Mouse (Mus musculus) midbrain, embryonic 13.5 days (tissue): ENCODE data around the gene Dcp1b. TPM values are rescaled to one million over a fixed set of nuclear protein-coding genes. Genes with fewer than 3 reads are reported as not detected.

Source experiments
- ATAC-seq: fragments of 200-750 bp; cut with Nextera tagmentation; 2 replicates; pipeline ENCODE4 v1.8.0; 2017; ENCODE audit warnings: mild to moderate bottlenecking, moderate TSS enrichment, moderate library complexity
- H3K27ac ChIP-seq: fragments of 300-500 bp; sonication (generic); 2 replicates; pipeline ENCODE4 v1.5.1; 2015; ENCODE audit warnings: inconsistent platforms, mild to moderate bottlenecking, moderate library complexity
- H3K27me3 ChIP-seq: fragments of 300-500 bp; sonication (generic); 2 replicates; pipeline ENCODE4 v1.6.1; 2015; ENCODE audit warnings: mild to moderate bottlenecking, inconsistent platforms
- H3K36me3 ChIP-seq: fragments of 300-500 bp; sonication (generic); 2 replicates; pipeline ENCODE4 v1.6.1; 2015; ENCODE audit warnings: mild to moderate bottlenecking, inconsistent platforms
- H3K4me1 ChIP-seq: fragments of 300-500 bp; sonication (generic); replicated peaks from 2 replicates; pipeline ENCODE4 v1.6.1; 2015; ENCODE audit warnings: inconsistent platforms
- H3K4me2 ChIP-seq: fragments of 300-500 bp; sonication (generic); replicated peaks from 2 replicates; pipeline ENCODE4 v1.6.1; 2015; ENCODE audit warnings: moderate library complexity, mild to moderate bottlenecking, inconsistent platforms
- H3K4me3 ChIP-seq: fragments of 300-500 bp; sonication (generic); replicated peaks from 2 replicates; pipeline ENCODE4 v1.5.1; 2015; ENCODE audit warnings: mild to moderate bottlenecking, inconsistent platforms
- H3K9ac ChIP-seq: fragments of 300-500 bp; sonication (generic); replicated peaks from 2 replicates; pipeline ENCODE4 v1.6.1; 2015; ENCODE audit warnings: mild to moderate bottlenecking, inconsistent platforms
- H3K9me3 ChIP-seq: fragments of 300-500 bp; sonication (generic); 2 replicates; pipeline ENCODE4 v1.6.1; 2016; ENCODE audit warnings: mild to moderate bottlenecking, inconsistent platforms
- WGBS: fragments of 180-500 bp; shearing (Covaris S2); methylation state at CpG from one replicate; pipeline ENCODE4 v1.1.7; 2015; 5-methylcytosine and 5-hydroxymethylcytosine counted together
- polyA plus RNA-seq: library from polyadenylated mRNA; unstranded; fragments of >200 nt; fragmentation: Nextera tagmentation; extraction: Ambion mirVana; gene quantifications from 2 replicates; pipeline ENCODE4 v1.2.1, GENCODE M21; 2015

Gene Dcp1b
- polyA plus RNA-seq = 14.7 and 15.6 TPM in 2 replicates

- H3K4me1 ChIP-seq = peaks cover 33% of the 10 kb centered on the region
- H3K9me3 ChIP-seq = no peaks in the 10 kb centered on the region
- H3K4me3 ChIP-seq = peak within 1 kb of the TSS; percentile 71
- ATAC-seq = peak; percentile 94
- peak within 1 kb of the TSS; percentile 93 for H3K27ac ChIP-seq
- H3K36me3 ChIP-seq = no peaks in the 10 kb centered on the region
- peak within 1 kb of the TSS; percentile 63 for H3K4me2 ChIP-seq
- no peaks in the 10 kb centered on the region for H3K27me3 ChIP-seq
- under 1% methylated on average over 65 of the region's 65 CpGs for WGBS
- H3K9ac ChIP-seq = peak within 1 kb of the TSS; percentile 81
Observed at GRCm38 (mm10) chr6:119175078-119175853, at the start of gene Dcp1b. Dcp1b (plus strand) TSS chr6:119175253.

GRCm38 (mm10) chr6:119126991-119127390, 48.1 kb upstream of the Dcp1b start:
- no peak for ATAC-seq
- no peak overlapping the region for H3K9ac ChIP-seq

GRCm38 (mm10) chr6:119128076-119128475, 47.0 kb upstream of the Dcp1b start:
- no peak overlapping the region for H3K4me3 ChIP-seq
- WGBS = 95% methylated on average over 1 of the region's 1 CpGs
- no peaks in the 10 kb centered on the region for H3K4me1 ChIP-seq
- no peak overlapping the region for H3K4me2 ChIP-seq
- no peaks in the 10 kb centered on the region for H3K27me3 ChIP-seq
- no peak overlapping the region for H3K27ac ChIP-seq
- no peaks in the 10 kb centered on the region; the same call in 1 of the 2 replicates for H3K9me3 ChIP-seq
- ATAC-seq = no peak
- no peaks in the 10 kb centered on the region for H3K36me3 ChIP-seq
- no peak overlapping the region for H3K9ac ChIP-seq

More at GRCm38 (mm10) chr6:119126991-119127390, 48.1 kb upstream of the Dcp1b start:
- no peak overlapping the region for H3K4me2 ChIP-seq
- no peaks in the 10 kb centered on the region for H3K36me3 ChIP-seq
- H3K27me3 ChIP-seq = no peaks in the 10 kb centered on the region
- H3K9me3 ChIP-seq = no peaks in the 10 kb centered on the region; the same call in 1 of the 2 replicates
- H3K4me1 ChIP-seq = no peaks in the 10 kb centered on the region
- H3K4me3 ChIP-seq = no peak overlapping the region
- no peak overlapping the region for H3K27ac ChIP-seq
- 86% methylated on average over 3 of the region's 3 CpGs for WGBS

- Histone ChIP-seq H3K9ac (no peak overlapping the region), H3K9me3 (no peaks in the 10 kb centered on the region; the same call in 1 of the 2 replicates), H3K4me2 (no peak overlapping the region), H3K27ac (no peak overlapping the region), H3K36me3 (no peaks in the 10 kb centered on the region), H3K4me3 (no peak overlapping the region), H3K4me1 (no peaks in the 10 kb centered on the region), H3K27me3 (no peaks in the 10 kb centered on the region)
- 88% methylated on average over 8 of the region's 8 CpGs for WGBS
- ATAC-seq = no peak
Observed at GRCm38 (mm10) chr6:119128521-119128920, 46.5 kb upstream of the Dcp1b start.

- ATAC-seq = no peak
- 80% methylated on average over 5 of the region's 5 CpGs for WGBS
Observed at GRCm38 (mm10) chr6:119129664-119130063, 45.4 kb upstream of the Dcp1b start.

GRCm38 (mm10) chr6:119132111-119132735, 42.8 kb upstream of the Dcp1b start:
- 75% methylated on average over 8 of the region's 8 CpGs for WGBS
- no peak for ATAC-seq
- Histone ChIP-seq H3K4me1 (no peaks in the 10 kb centered on the region), H3K36me3 (no peaks in the 10 kb centered on the region), H3K4me2 (no peak overlapping the region), H3K27me3 (no peaks in the 10 kb centered on the region), H3K4me3 (no peak overlapping the region), H3K9ac (no peak overlapping the region), H3K27ac (no peak overlapping the region), H3K9me3 (no peaks in the 10 kb centered on the region)

More at GRCm38 (mm10) chr6:119129664-119130063, 45.4 kb upstream of the Dcp1b start:
- no peak overlapping the region for H3K27ac ChIP-seq
- H3K4me3 ChIP-seq = no peak overlapping the region
- H3K9ac ChIP-seq = no peak overlapping the region
- no peaks in the 10 kb centered on the region for H3K27me3 ChIP-seq
- H3K4me2 ChIP-seq = no peak overlapping the region
- H3K9me3 ChIP-seq = no peaks in the 10 kb centered on the region; the same call in 1 of the 2 replicates
- H3K36me3 ChIP-seq = no peaks in the 10 kb centered on the region
- no peaks in the 10 kb centered on the region for H3K4me1 ChIP-seq

GRCm38 (mm10) chr6:119132863-119133262, 42.2 kb upstream of the Dcp1b start:
- 93% methylated on average over 4 of the region's 4 CpGs for WGBS
- no peak overlapping the region for H3K4me2 ChIP-seq
- ATAC-seq = no peak

GRCm38 (mm10) chr6:119137768-119138167, 37.3 kb upstream of the Dcp1b start:
- Histone ChIP-seq H3K4me1 (no peaks in the 10 kb centered on the region), H3K36me3 (no peaks in the 10 kb centered on the region), H3K9ac (no peak overlapping the region), H3K9me3 (no peaks in the 10 kb centered on the region), H3K4me3 (no peak overlapping the region), H3K27me3 (no peaks in the 10 kb centered on the region), H3K27ac (no peak overlapping the region), H3K4me2 (no peak overlapping the region)
- no peak for ATAC-seq
- 84% methylated on average over 10 of the region's 10 CpGs for WGBS

More at GRCm38 (mm10) chr6:119132863-119133262, 42.2 kb upstream of the Dcp1b start:
- Histone ChIP-seq H3K4me1 (no peaks in the 10 kb centered on the region), H3K4me3 (no peak overlapping the region), H3K27ac (no peak overlapping the region), H3K9me3 (no peaks in the 10 kb centered on the region), H3K27me3 (no peaks in the 10 kb centered on the region), H3K9ac (no peak overlapping the region), H3K36me3 (no peaks in the 10 kb centered on the region)

GRCm38 (mm10) chr6:119139561-119139960, 35.5 kb upstream of the Dcp1b start:
- Histone ChIP-seq H3K4me2 (no peak overlapping the region), H3K9me3 (no peaks in the 10 kb centered on the region), H3K36me3 (no peaks in the 10 kb centered on the region), H3K4me3 (no peak overlapping the region), H3K27ac (no peak overlapping the region), H3K4me1 (no peaks in the 10 kb centered on the region), H3K9ac (no peak overlapping the region), H3K27me3 (no peaks in the 10 kb centered on the region)
- WGBS = 91% methylated on average over 7 of the region's 7 CpGs
- no peak for ATAC-seq

- Histone ChIP-seq H3K9me3 (no peaks in the 10 kb centered on the region), H3K4me1 (no peaks in the 10 kb centered on the region), H3K4me2 (no peak overlapping the region), H3K9ac (no peak overlapping the region), H3K27ac (no peak overlapping the region), H3K27me3 (no peaks in the 10 kb centered on the region), H3K4me3 (no peak overlapping the region), H3K36me3 (no peaks in the 10 kb centered on the region)
- no peak for ATAC-seq
- WGBS = 74% methylated on average over 4 of the region's 4 CpGs
Observed at GRCm38 (mm10) chr6:119145109-119145508, 29.9 kb upstream of the Dcp1b start.

- ATAC-seq = no peak
- no peaks in the 10 kb centered on the region for H3K36me3 ChIP-seq
- no peaks in the 10 kb centered on the region for H3K27me3 ChIP-seq
- no peak overlapping the region for H3K27ac ChIP-seq
- H3K4me3 ChIP-seq = no peak overlapping the region
- H3K9me3 ChIP-seq = no peaks in the 10 kb centered on the region
- no peak overlapping the region for H3K4me2 ChIP-seq
- H3K4me1 ChIP-seq = no peaks in the 10 kb centered on the region
- H3K9ac ChIP-seq = no peak overlapping the region
Observed at GRCm38 (mm10) chr6:119165677-119166076, 9.4 kb upstream of the Dcp1b start.

GRCm38 (mm10) chr6:119174307-119175074, 562 bp upstream of the Dcp1b start:
- Histone ChIP-seq H3K27me3 (no peaks in the 10 kb centered on the region), H3K4me3 (peak overlapping the region; percentile 71), H3K27ac (peak overlapping the region; percentile 48), H3K36me3 (no peaks in the 10 kb centered on the region), H3K4me2 (peak overlapping the region; percentile 63), H3K9me3 (no peaks in the 10 kb centered on the region), H3K9ac (0 out of 2 replicates have a peak overlapping the region, but pooled peaks have one; percentile 5), H3K4me1 (peaks cover 30% of the 10 kb centered on the region)
- 53% methylated on average over 12 of the region's 12 CpGs for WGBS
- peak; percentile 43 for ATAC-seq
